Mouse (Mus musculus) liver, postnatal 0 days (tissue): ENCODE measurements at regions not wholly inside any gene's neighbourhood (a gene's known extent, or its start where the extent isn't known, plus 50 kb on each side); places are given as distances from the start of the nearest gene placed in this dataset.

Experiments used
- CTCF ChIP-seq: sonication (generic); IDR thresholded peaks from 2 replicates; pipeline ENCODE4 v1.5.1; 2016; ENCODE audit warnings: antibody characterized with exemption, low read depth
- EP300 ChIP-seq: IDR thresholded peaks from 2 replicates; pipeline ENCODE4 v1.6.1; 2016; ENCODE audit warnings: antibody characterized with exemption, low read depth, mild to moderate bottlenecking

DNA sequence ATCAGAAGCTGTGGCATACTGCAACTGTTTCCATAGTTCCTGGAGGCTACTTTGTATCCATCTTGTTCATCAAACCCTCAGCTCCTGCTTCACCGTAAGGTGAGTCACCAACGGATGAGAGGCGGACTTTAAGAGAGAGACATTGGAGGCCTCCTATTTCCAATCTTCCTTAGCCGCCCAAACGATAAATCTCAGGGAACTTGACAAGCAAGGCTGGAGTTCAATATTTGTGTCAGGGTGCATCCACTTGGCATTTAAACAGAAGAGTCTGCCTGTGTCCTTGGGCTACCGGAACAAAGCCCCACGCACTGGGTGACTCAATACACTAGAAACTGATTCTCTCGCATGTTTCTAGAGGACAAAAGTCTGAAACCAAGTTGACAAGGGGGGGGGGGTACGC is 76.1 kb upstream of the Rasgrf1 start:
- TF ChIP-seq CTCF (no peak), EP300 (no peak)
